Comparison of ENCODE assay signal across 9 mouse cellular contexts in genomic region chr6:120196837-120197236, GRCm38 (mm10).
DNase-seq lines count a peak whose midpoint lies in the region; ATAC-seq and TF ChIP-seq lines count a peak whose summit lies in the region.
"Had no signal": no experiment of that assay in that cellular context is flagged by ENCODE, and none has a peak within 500 bp of the region (broad histone marks: within the 10 kb centered on the region; RNA-seq: fewer than 3 reads in every experiment).

No protein-coding gene starts in this region.

- no peak overlapping the region for H3K4me2 ChIP-seq in liver, embryonic 12.5 days
- H3K4me2 ChIP-seq in limb, embryonic 14.5 days (replicated peaks; ENCODE audit: low read depth, low read length, severe bottlenecking) = no peak overlapping the region
- H3K4me2 ChIP-seq: stomach, embryonic 15.5 days had no signal

- peak; percentile 39 to 53 for DNase-seq in cerebellum, postnatal 14 days
- DNase-seq in liver (peak; percentile 66), ZHBTc4 (ENCODE audit: low read depth, low spot score) (peak; percentile 84)
- peak; percentile 68 for DNase-seq in limb, embryonic 14.5 days (ENCODE audit: low spot score)
- no peak for DNase-seq in urinary bladder, adult 18-20 months (ENCODE audit: low spot score in 2 of 2)
- no peak for DNase-seq in urinary bladder, postnatal 4 days (ENCODE audit: low spot score in 2 of 2)

- H3K36me3 ChIP-seq in liver, embryonic 12.5 days = no peaks in the 10 kb centered on the region
- H3K36me3 ChIP-seq in limb, embryonic 14.5 days (ENCODE audit: control insufficient read depth, insufficient read depth, low read length) = no peaks in the 10 kb centered on the region
- H3K36me3 ChIP-seq: stomach, embryonic 15.5 days had no signal

- H3K4me1 ChIP-seq in liver, embryonic 12.5 days = peaks cover 47% of the 10 kb centered on the region
- no peaks in the 10 kb centered on the region for H3K4me1 ChIP-seq in limb, embryonic 14.5 days (ENCODE audit: control insufficient read depth, insufficient read depth, low read length)

- no peak overlapping the region for H3K9ac ChIP-seq in liver, embryonic 12.5 days
- no peak overlapping the region for H3K9ac ChIP-seq in limb, embryonic 14.5 days (ENCODE audit: low read depth, low read length, severe bottlenecking)
- H3K9ac ChIP-seq: stomach, embryonic 15.5 days had no signal

- H3K4me3 ChIP-seq in liver, embryonic 12.5 days = no peak overlapping the region
- no peak overlapping the region for H3K4me3 ChIP-seq in limb, embryonic 14.5 days (replicated peaks; ENCODE audit: low read length)
- H3K4me3 ChIP-seq: stomach, embryonic 15.5 days had no signal

- H3K27me3 ChIP-seq in liver, embryonic 12.5 days (replicated peaks) = peaks cover 10% of the 10 kb centered on the region
- H3K27me3 ChIP-seq in limb, embryonic 14.5 days (ENCODE audit: control insufficient read depth, insufficient read depth, low read length) = no peaks in the 10 kb centered on the region
- H3K27me3 ChIP-seq: stomach, embryonic 15.5 days had no signal

- TF ChIP-seq POLR2A in limb, embryonic 14.5 days (IDR thresholded peaks at IDR 0.05; ENCODE audit: borderline replicate concordance, extremely low read depth, insufficient read depth, insufficient read length) = no peak

- H3K9me3 ChIP-seq in liver, embryonic 12.5 days (replicated peaks) = no peaks in the 10 kb centered on the region
- no peaks in the 10 kb centered on the region for H3K9me3 ChIP-seq in limb, embryonic 14.5 days (ENCODE audit: control insufficient read depth, low read length)
- H3K9me3 ChIP-seq: stomach, embryonic 15.5 days had no signal

- WGBS in liver, embryonic 12.5 days (ENCODE audit: insufficient replicate concordance) = 21% methylated on average over 2 of the region's 2 CpGs
- 35% methylated on average over 2 of the region's 2 CpGs for WGBS in limb, embryonic 14.5 days

- H3K27ac ChIP-seq in liver, embryonic 12.5 days = no peak overlapping the region
- H3K27ac ChIP-seq in limb, embryonic 14.5 days (replicated peaks; ENCODE audit: low read depth, low read length) = no peak overlapping the region
- H3K27ac ChIP-seq: stomach, embryonic 15.5 days had no signal

- ATAC-seq in cerebellum, adult (ENCODE audit: insufficient number of reproducible peaks, low FRiP score, low TSS enrichment) = no peak
- ATAC-seq in liver, embryonic 12.5 days = no peak
- no peak for ATAC-seq in limb, embryonic 14.5 days (ENCODE audit: low FRiP score, low read depth)

Comparison
In these comparisons a context has a peak if more than half of its experiments do, and no peak if none do; other contexts are left out.
1. DNase-seq: peak in cerebellum, postnatal 14 days (2 of 2), liver (single experiment), ZHBTc4 (single experiment) and limb, embryonic 14.5 days (single experiment); none in urinary bladder, adult 18-20 months (0 of 2) and urinary bladder, postnatal 4 days (0 of 2).